Mouse (Mus musculus): Measurements from ENCODE around the gene Tmem140.

DNA sequence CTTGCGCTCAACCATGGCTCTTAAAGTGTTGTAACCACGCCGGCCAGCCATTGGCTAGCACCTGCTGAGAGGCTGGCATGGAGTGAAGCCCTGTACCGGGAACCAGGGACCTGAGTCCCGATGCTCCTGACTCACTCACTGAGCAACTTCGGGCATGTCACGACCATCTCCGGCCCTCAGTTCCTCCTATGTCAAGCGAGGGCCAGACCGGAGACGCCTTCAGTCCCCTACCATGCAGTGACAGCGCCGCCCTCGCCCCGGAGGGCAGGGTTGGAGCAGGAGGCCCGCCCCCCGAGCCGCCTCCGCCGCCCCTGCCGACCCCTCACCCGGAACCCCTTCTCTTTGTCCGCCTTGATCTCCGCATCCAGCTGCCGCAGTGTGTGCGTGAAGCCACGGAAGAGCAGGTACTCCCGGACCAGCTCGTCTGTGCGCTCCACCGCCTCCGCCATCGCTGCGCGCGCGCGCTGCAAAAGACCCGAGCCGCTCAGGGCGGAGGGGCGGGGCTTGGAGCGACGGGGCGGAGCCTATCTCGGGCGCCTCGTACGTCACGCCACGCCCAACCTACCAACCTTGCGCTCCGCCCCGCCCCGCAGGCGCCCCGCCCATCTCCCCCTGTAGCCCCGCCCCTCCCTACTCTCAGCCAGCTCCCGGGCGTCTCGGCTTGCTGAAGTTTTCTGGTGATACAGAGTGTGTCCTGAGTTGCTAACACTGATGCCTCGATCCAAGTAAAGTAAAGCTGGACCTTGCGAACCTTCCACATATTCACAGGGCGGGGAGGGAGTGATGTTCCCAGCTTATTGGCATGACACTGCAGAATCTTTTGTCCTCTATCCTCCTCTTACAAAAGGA lies 47.6 kb downstream of the Tmem140 start, which contains the start of gene Wdr91:
- TF ChIP-seq POLR2A (IDR thresholded peaks at IDR 0.05; ENCODE audit: borderline replicate concordance, insufficient read depth, low read length) (peak; percentile 77), CTCF (IDR thresholded peaks at IDR 0.05; ENCODE audit: borderline replicate concordance, insufficient read depth, low read depth, low read length) (no peak)
